Mouse (Mus musculus): Measurements from ENCODE around the gene Sfn.

DNA sequence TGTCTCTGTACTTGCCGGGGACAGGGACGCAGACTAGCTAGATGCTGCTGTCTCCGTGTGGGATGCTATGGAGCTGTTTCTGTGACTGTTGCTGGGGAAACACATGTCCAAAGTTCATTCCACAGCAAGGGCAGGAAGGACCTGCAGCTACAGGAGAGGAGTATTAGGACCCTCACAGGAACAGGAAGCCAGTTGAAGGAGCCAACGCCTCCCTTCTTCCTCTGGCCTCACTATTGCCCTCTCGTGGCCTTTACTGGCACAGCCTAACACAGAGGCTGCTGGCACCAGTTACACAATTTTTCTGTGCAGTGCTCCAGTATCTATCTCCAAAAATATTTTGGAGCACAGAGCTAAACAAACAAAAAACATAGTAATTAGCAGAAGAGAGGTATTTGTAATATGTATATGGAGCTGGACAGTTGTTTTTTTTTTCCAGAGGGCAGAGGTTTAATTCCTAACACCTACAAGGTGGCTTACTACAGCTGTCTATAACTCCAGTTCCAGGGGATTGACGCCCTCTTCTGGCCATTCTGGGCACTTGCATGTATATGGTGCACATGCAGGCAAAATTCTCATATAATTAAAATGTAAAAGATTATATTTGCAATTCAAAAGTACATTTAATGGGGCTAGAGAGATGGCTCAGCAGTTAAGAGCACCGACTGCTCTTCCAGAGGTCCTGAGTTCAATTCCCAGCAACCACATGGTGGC, 48.2 kb upstream of the Sfn start, which contains the start of gene Zdhhc18:
- TF ChIP-seq CTCF (IDR thresholded peaks at IDR 0.05; ENCODE audit: low read depth) (peak; percentile 88), EP300 (IDR thresholded peaks at IDR 0.05; ENCODE audit: low read depth) (no peak)

All from liver, postnatal 0 days (tissue).